Mouse (Mus musculus): ENCODE measurements around the gene Vmn1r64. TPM values are rescaled to one million over a fixed set of nuclear protein-coding genes. Genes with fewer than 3 reads are reported as not detected.
"Not testable (repeated sequence)": the region's sequence is repeated elsewhere in the genome, so short reads cannot be mapped to it uniquely, and the experiment has no call there.

The Vmn1r64 gene
- total RNA-seq (2012; rRNA removed), result not detected in 2 replicates

DNA sequence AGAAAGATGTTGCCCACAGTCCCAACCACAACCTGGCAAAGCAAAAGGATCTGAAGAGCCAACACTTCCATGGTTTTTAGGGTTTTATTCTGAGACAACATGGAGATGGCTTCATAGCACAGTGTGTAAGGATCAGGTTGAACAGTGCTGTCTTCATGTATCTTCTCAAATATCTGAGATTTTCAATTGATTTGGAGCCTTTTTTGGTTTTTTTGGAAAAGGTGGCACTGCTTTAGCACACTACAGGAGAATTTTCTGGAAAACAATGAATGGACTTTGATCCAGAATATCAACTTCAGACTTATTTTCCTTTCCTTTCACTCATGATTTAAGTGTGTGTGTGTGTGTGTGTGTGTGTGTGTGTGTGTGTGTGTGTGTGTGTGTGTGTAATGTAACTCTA is at the start of gene Vmn1r64:
Gene Vmn1r64, minus strand, starts transcription at position 101 of the 400 bp plus-strand sequence.
- Histone ChIP-seq H3K9me3 (ENCODE audit: control insufficient read depth, insufficient read depth, low read depth, low read length) (no peaks in the 10 kb centered on the region), H3K4me3 (ENCODE audit: insufficient read depth in 1 of 2, low read depth in 1 of 2, low read length in 2 of 2, poor library complexity in 1 of 2, severe bottlenecking in 1 of 2) (no peak within 1 kb of the TSS), H3K4me1 (ENCODE audit: control insufficient read depth in 2 of 2, insufficient read depth in 2 of 2, low read length in 2 of 2, poor library complexity in 1 of 2) (no peaks in the 10 kb centered on the region), H3K36me3 (ENCODE audit: control insufficient read depth, insufficient read depth, low read length, poor library complexity, severe bottlenecking) (no peaks in the 10 kb centered on the region), H3K27ac (ENCODE audit: insufficient read depth, low read depth, low read length, poor library complexity, severe bottlenecking) (no peak within 1 kb of the TSS), H3K9ac (ENCODE audit: insufficient read depth, low read depth, low read length, poor library complexity, severe bottlenecking) (no peak within 1 kb of the TSS)
- TF ChIP-seq MAFK (IDR thresholded peaks at IDR 0.05; ENCODE audit: insufficient read depth, low read depth, low read length) (no peak), HCFC1 (IDR thresholded peaks at IDR 0.05; ENCODE audit: borderline replicate concordance, insufficient read depth, low read length) (no peak), ZC3H11A (IDR thresholded peaks at IDR 0.05; ENCODE audit: borderline replicate concordance, low read depth, low read length) (no peak), CHD2 (IDR thresholded peaks at IDR 0.05; ENCODE audit: low read depth, low read length) (no peak), ZNF384 (IDR thresholded peaks at IDR 0.05; ENCODE audit: low read depth, low read length) (no peak)
- in situ Hi-C loops (cut with MboI; ENCODE audit: low sequenced_read_pairs in 2 of 2, unreplicated experiment in 2 of 2), result no loop called here
- no peak for DNase-seq (ENCODE audit: low read depth, low spot score)

DNA sequence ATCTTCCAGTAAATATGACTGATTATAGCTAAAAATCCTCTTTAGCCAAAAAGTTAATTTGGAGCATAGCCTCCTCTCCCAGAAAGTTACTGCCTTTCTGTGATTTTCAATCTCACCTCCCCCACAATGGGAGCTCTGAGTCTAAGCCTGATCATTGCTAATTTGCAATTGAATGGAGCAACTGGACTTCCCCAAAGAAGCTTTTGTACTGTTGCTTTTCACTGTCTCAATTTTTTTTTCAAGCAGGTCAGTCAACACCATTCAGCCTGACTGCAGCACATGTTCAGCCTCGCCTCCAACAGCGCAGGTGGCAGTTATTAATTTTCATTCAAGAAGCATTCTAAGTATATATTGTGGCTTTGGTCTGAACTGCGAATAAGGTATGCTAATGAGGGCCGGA is 14.9 kb upstream of the Vmn1r64 start:
- Histone ChIP-seq H3K9ac (ENCODE audit: insufficient read depth, low read depth, low read length, poor library complexity, severe bottlenecking) (no peak overlapping the region), H3K9me3 (ENCODE audit: control insufficient read depth, insufficient read depth, low read depth, low read length) (peaks cover 2% of the 10 kb centered on the region; the same call in 1 of the 2 replicates), H3K27ac (ENCODE audit: insufficient read depth, low read depth, low read length, poor library complexity, severe bottlenecking) (no peak overlapping the region), H3K4me3 (ENCODE audit: insufficient read depth in 1 of 2, low read depth in 1 of 2, low read length in 2 of 2, poor library complexity in 1 of 2, severe bottlenecking in 1 of 2) (no peak overlapping the region), H3K36me3 (ENCODE audit: control insufficient read depth, insufficient read depth, low read length, poor library complexity, severe bottlenecking) (no peaks in the 10 kb centered on the region), H3K4me1 (ENCODE audit: control insufficient read depth in 2 of 2, insufficient read depth in 2 of 2, low read length in 2 of 2, poor library complexity in 1 of 2) (no peaks in the 10 kb centered on the region)
- in situ Hi-C loops (cut with MboI; ENCODE audit: low sequenced_read_pairs in 2 of 2, unreplicated experiment in 2 of 2), result no loop called here
- TF ChIP-seq HCFC1 (IDR thresholded peaks at IDR 0.05; ENCODE audit: borderline replicate concordance, insufficient read depth, low read length), result no peak
- TF ChIP-seq ZC3H11A (IDR thresholded peaks at IDR 0.05; ENCODE audit: borderline replicate concordance, low read depth, low read length), result no peak
- TF ChIP-seq CHD2 (IDR thresholded peaks at IDR 0.05; ENCODE audit: low read depth, low read length), result no peak
- no peak for TF ChIP-seq MAFK (IDR thresholded peaks at IDR 0.05; ENCODE audit: insufficient read depth, low read depth, low read length)
- TF ChIP-seq ZNF384 (IDR thresholded peaks at IDR 0.05; ENCODE audit: low read depth, low read length), result peak; percentile 68
- DNase-seq (ENCODE audit: low read depth, low spot score), result no peak

DNA sequence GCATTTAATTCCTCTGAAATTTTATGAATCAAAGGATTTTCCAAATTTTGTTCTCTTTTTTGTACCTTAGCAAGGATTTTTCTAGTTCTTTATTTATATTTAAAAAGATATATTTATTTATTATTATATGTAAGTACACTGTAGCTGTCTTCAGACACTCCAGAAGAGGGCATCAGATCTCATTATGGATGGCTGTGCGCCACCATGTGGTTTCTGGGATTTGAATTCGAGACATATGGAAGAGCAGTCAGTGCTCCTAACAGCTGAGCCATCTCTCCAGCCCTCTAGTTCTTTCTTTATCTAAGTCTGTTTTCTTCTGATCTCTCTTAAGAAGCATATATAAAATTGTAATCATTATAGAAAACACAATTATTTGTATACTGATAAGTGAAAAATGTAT is 12.9 kb upstream of the Vmn1r64 start:
- in situ Hi-C loops (cut with MboI; ENCODE audit: low sequenced_read_pairs in 2 of 2, unreplicated experiment in 2 of 2); H3K36me3 ChIP-seq (ENCODE audit: control insufficient read depth, insufficient read depth, low read length, poor library complexity, severe bottlenecking); H3K27ac ChIP-seq (ENCODE audit: insufficient read depth, low read depth, low read length, poor library complexity, severe bottlenecking); H3K4me3 ChIP-seq (ENCODE audit: insufficient read depth in 1 of 2, low read depth in 1 of 2, low read length in 2 of 2, poor library complexity in 1 of 2, severe bottlenecking in 1 of 2); H3K9ac ChIP-seq (ENCODE audit: insufficient read depth, low read depth, low read length, poor library complexity, severe bottlenecking); DNase-seq (ENCODE audit: low read depth, low spot score); H3K9me3 ChIP-seq (ENCODE audit: control insufficient read depth, insufficient read depth, low read depth, low read length); H3K4me1 ChIP-seq (ENCODE audit: control insufficient read depth in 2 of 2, insufficient read depth in 2 of 2, low read length in 2 of 2, poor library complexity in 1 of 2): not testable (repeated sequence)

Other genes starting within 250 kb of the Vmn1r64 start
- not detected in 2 replicates for gene Vmn1r62, start 210.9 kb downstream of the Vmn1r64 start, total RNA-seq (2012; rRNA removed)
- gene Vmn1r63, start 79.1 kb downstream of the Vmn1r64 start, total RNA-seq (2012; rRNA removed), result not detected in 2 replicates
- not detected in 2 replicates for gene Vmn1r65, start 126.5 kb upstream of the Vmn1r64 start, total RNA-seq (2012; rRNA removed)
- 0.69 and 5.5 TPM in 2 replicates for gene Nlrp4c, start 160.6 kb upstream of the Vmn1r64 start, total RNA-seq (2012; rRNA removed)

Data from ES-E14 (cell line).